Mouse (Mus musculus) hindbrain, embryonic 11.5 days (tissue): ENCODE measurements around the gene Efr3b. TPM values are rescaled to one million over a fixed set of nuclear protein-coding genes. Genes with fewer than 3 reads are reported as not detected.

Experiments
- ATAC-seq: fragments of 200-750 bp; cut with Nextera tagmentation; 2 replicates; pipeline ENCODE4 v1.8.0; 2017; ENCODE audit warnings: mild to moderate bottlenecking, moderate TSS enrichment, moderate library complexity; ENCODE audit not compliant: low FRiP score
- DNase-seq: peaks from one replicate; pipeline ENCODE4 v3.0.0-alpha.2; 2015; ENCODE audit warnings: low spot score
- H3K27ac ChIP-seq: fragments of 300-500 bp; sonication (generic); 2 replicates; pipeline ENCODE4 v1.5.1; 2014; ENCODE audit warnings: mild to moderate bottlenecking, low read depth, low read length
- H3K27me3 ChIP-seq: fragments of 300-500 bp; sonication (generic); 2 replicates; pipeline ENCODE4 v1.6.1; 2014; ENCODE audit warnings: mild to moderate bottlenecking, low read length, moderate library complexity, mixed read lengths; ENCODE audit not compliant: control insufficient read depth, insufficient read depth
- H3K36me3 ChIP-seq: fragments of 300-500 bp; sonication (generic); 2 replicates; pipeline ENCODE4 v1.6.1; 2014; ENCODE audit warnings: mild to moderate bottlenecking, low read length, moderate library complexity, mixed read lengths; ENCODE audit not compliant: control insufficient read depth, insufficient read depth
- H3K4me1 ChIP-seq: fragments of 300-500 bp; sonication (generic); replicated peaks from 2 replicates; pipeline ENCODE4 v1.6.1; 2014; ENCODE audit warnings: low read length, mixed read lengths; ENCODE audit not compliant: control insufficient read depth, insufficient read depth
- H3K4me2 ChIP-seq: fragments of 300-500 bp; sonication (generic); replicated peaks from 2 replicates; pipeline ENCODE4 v1.6.1; 2014; ENCODE audit warnings: mild to moderate bottlenecking, low read depth, low read length
- H3K4me3 ChIP-seq: fragments of 300-500 bp; sonication (generic); 2 replicates; pipeline ENCODE4 v1.5.1; 2014; ENCODE audit warnings: low read depth, low read length
- H3K9ac ChIP-seq: fragments of 300-500 bp; sonication (generic); 2 replicates; pipeline ENCODE4 v1.6.1; 2014; ENCODE audit warnings: low read depth, low read length
- H3K9me3 ChIP-seq: fragments of 300-500 bp; sonication (generic); 2 replicates; pipeline ENCODE4 v1.6.1; 2016; ENCODE audit warnings: low read length; ENCODE audit not compliant: control insufficient read depth
- WGBS: fragments of 180-500 bp; shearing (Covaris S2); extraction: QIAGEN DNeasy Blood & Tissue Kit; methylation state at CpG from one replicate; pipeline ENCODE4 v1.1.7; 2014; 5-methylcytosine and 5-hydroxymethylcytosine counted together
- polyA plus RNA-seq: library from polyadenylated mRNA; unstranded; fragments of >200 nt; fragmentation: Nextera tagmentation; extraction: Ambion mirVana; gene quantifications from 2 replicates; pipeline ENCODE4 v1.2.1, GENCODE M21; 2014

The Efr3b gene
- polyA plus RNA-seq: 11.2 and 14.5 TPM in 2 replicates

DNA sequence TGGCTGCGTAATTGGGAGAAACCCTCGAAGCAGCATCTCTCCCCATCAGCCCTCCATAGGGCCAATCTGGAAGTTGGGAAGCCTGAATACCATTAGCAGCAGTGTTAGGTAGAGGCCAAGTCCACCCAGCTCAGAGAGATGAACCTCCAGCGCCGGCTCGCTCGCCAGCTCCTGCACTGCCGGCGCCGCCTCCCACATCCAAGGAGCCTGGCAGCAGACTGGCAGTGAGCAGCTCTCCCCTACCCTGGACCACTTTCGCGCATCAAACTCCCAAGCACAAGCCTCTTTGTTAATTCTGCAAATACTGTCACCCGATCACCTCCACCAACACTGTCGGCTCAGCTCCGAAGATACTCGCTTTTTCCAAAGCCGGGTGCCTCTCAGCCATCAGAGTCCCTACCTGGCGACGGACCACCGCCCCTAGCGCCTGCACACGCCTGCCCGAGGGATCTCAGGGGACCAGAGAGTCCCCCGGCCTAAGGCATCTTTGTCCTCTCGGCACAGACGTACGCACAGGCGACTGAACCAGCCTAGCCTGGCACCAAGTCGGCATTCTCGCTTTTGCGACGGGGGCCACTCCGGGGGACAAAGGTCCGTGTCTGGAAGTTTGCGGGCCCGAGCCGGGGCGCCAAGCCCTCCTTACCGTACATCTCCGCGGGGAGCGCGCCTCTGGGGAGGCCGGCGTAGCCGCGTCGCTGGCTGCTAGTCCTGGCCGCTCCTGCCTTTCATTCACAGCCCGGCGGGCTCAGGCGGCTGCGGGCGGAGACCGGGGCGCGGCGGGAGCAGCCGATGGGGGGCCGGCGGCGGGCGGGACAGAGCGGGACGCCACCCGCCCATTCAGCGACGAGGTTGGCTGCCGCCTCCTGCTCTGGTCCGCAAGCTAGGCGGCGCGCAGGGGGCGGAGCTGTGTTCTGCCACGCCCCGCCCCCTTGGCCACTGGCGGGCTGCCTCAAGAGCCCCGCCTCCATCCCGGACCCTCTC is at the start of gene Efr3b:
Efr3b (minus strand) TSS at position 855 of the 981 bp plus-strand sequence.
- Histone ChIP-seq H3K9ac (peak within 1 kb of the TSS; percentile 74), H3K27me3 (no peaks in the 10 kb centered on the region), H3K4me3 (peak within 1 kb of the TSS; percentile 83), H3K4me2 (peak within 1 kb of the TSS; percentile 72), H3K4me1 (peaks cover 7% of the 10 kb centered on the region), H3K9me3 (no peaks in the 10 kb centered on the region), H3K36me3 (no peaks in the 10 kb centered on the region), H3K27ac (peak within 1 kb of the TSS; percentile 61; the same call in 1 of the 2 replicates)
- peak; percentile 96 for ATAC-seq
- peak; percentile 96 for DNase-seq
- under 1% methylated on average over 75 of the region's 78 CpGs for WGBS

GRCm38 (mm10) chr12:4083441-4083840 is 44.7 kb upstream of the Efr3b start:
- no peaks in the 10 kb centered on the region; the same call in 1 of the 2 replicates for H3K36me3 ChIP-seq
- no peak overlapping the region for H3K9ac ChIP-seq
- no peak overlapping the region for H3K4me3 ChIP-seq
- DNase-seq: no peak
- ATAC-seq: no peak
- H3K27ac ChIP-seq: no peak overlapping the region
- H3K4me2 ChIP-seq: no peak overlapping the region
- H3K9me3 ChIP-seq: no peaks in the 10 kb centered on the region
- H3K27me3 ChIP-seq: no peaks in the 10 kb centered on the region
- H3K4me1 ChIP-seq: no peaks in the 10 kb centered on the region; the same call in 1 of the 2 replicates
- 73% methylated on average over 8 of the region's 8 CpGs for WGBS

GRCm38 (mm10) chr12:4082132-4083001 is 43.7 kb upstream of the Efr3b start, which contains the start of gene Dnajc27:
Gene Dnajc27 (plus strand): TSS chr12:4082583.
- peak within 1 kb of the TSS; percentile 46 for H3K4me3 ChIP-seq
- no peaks in the 10 kb centered on the region for H3K36me3 ChIP-seq
- ATAC-seq (peak; percentile 98), DNase-seq (peak; percentile 97)
- no peaks in the 10 kb centered on the region for H3K9me3 ChIP-seq
- peak within 1 kb of the TSS; percentile 92 for H3K27ac ChIP-seq
- H3K4me2 ChIP-seq: peak within 1 kb of the TSS; percentile 51
- H3K4me1 ChIP-seq: no peaks in the 10 kb centered on the region; the same call in 1 of the 2 replicates
- no peaks in the 10 kb centered on the region for H3K27me3 ChIP-seq
- WGBS: 6% methylated on average over 55 of the region's 59 CpGs
- H3K9ac ChIP-seq: peak within 1 kb of the TSS; percentile 71

GRCm38 (mm10) chr12:4080311-4080710 is 41.6 kb upstream of the Efr3b start:
- DNase-seq (peak; percentile 88), ATAC-seq (no peak)
- H3K4me3 ChIP-seq: no peak overlapping the region
- H3K4me1 ChIP-seq: no peaks in the 10 kb centered on the region; the same call in 1 of the 2 replicates
- no peak overlapping the region for H3K4me2 ChIP-seq
- no peaks in the 10 kb centered on the region for H3K36me3 ChIP-seq
- no peaks in the 10 kb centered on the region for H3K27me3 ChIP-seq
- 0% methylated on average over 2 of the region's 2 CpGs for WGBS
- H3K9ac ChIP-seq: no peak overlapping the region
- H3K9me3 ChIP-seq: no peaks in the 10 kb centered on the region
- H3K27ac ChIP-seq: no peak overlapping the region

DNA sequence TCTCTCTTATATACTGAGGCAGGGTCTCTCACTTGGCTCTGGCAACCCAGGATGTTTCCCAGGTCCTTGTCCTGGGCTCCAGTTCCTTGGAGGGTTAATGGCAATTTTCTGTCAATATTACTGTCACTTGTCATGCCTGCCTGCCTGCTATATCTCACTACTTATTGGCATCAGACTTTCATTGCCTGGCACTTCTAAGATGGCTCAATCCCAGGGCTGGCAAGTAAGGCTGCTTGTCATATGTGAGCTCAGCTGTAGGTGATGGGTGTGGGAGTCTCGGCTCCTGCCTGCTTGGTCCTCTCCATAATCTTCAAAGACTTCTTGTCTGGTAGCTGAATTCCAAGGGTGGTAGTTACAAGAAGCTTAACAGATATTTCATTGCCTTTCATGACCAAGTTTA is 39.4 kb upstream of the Efr3b start:
- Histone ChIP-seq H3K4me1 (no peaks in the 10 kb centered on the region; the same call in 1 of the 2 replicates), H3K9ac (no peak overlapping the region), H3K9me3 (no peaks in the 10 kb centered on the region), H3K4me3 (no peak overlapping the region), H3K27me3 (no peaks in the 10 kb centered on the region), H3K4me2 (no peak overlapping the region), H3K36me3 (no peaks in the 10 kb centered on the region), H3K27ac (no peak overlapping the region)
- DNase-seq: no peak
- no peak for ATAC-seq
- 64% methylated on average over 1 of the region's 1 CpGs for WGBS

DNA sequence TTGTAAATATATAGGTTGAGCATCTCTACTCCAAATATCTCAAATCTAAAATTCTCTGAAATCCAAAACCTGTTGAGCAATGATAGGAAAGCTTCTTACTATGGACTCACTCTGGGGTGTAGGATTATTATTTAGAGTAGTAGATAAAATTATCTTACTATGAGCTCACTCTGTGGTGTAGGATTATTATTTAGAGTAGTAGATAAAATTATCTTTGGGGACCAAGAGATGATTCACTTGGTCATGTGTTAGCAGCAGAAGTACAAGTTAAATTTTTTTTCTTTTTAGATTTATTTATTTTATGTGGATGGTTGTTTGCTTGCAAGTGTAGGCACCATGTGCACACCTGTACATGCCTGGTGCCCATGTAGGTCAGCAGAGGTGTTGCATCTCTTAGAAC is 37.7 kb upstream of the Efr3b start:
- Histone ChIP-seq H3K27me3 (no peaks in the 10 kb centered on the region), H3K9me3 (no peaks in the 10 kb centered on the region), H3K9ac (no peak overlapping the region), H3K27ac (no peak overlapping the region), H3K4me3 (no peak overlapping the region), H3K36me3 (no peaks in the 10 kb centered on the region), H3K4me1 (no peaks in the 10 kb centered on the region), H3K4me2 (no peak overlapping the region)
- no peak for DNase-seq
- ATAC-seq: no peak

- Histone ChIP-seq H3K4me1 (no peaks in the 10 kb centered on the region), H3K27ac (no peak overlapping the region), H3K36me3 (no peaks in the 10 kb centered on the region), H3K4me2 (no peak overlapping the region), H3K4me3 (no peak overlapping the region), H3K9ac (no peak overlapping the region), H3K27me3 (no peaks in the 10 kb centered on the region), H3K9me3 (no peaks in the 10 kb centered on the region)
- WGBS: 74% methylated on average over 8 of the region's 8 CpGs
- DNase-seq: no peak
- ATAC-seq: no peak
Measured at GRCm38 (mm10) chr12:4075407-4075806, 36.7 kb upstream of the Efr3b start.

- Histone ChIP-seq H3K4me1 (no peaks in the 10 kb centered on the region), H3K4me2 (no peak overlapping the region), H3K27ac (no peak overlapping the region), H3K36me3 (no peaks in the 10 kb centered on the region), H3K27me3 (no peaks in the 10 kb centered on the region), H3K9me3 (no peaks in the 10 kb centered on the region), H3K4me3 (no peak overlapping the region), H3K9ac (no peak overlapping the region)
- DNase-seq (no peak), ATAC-seq (no peak)
- 86% methylated on average over 9 of the region's 9 CpGs for WGBS
Measured at GRCm38 (mm10) chr12:4071671-4072070, 33.0 kb upstream of the Efr3b start.
